Mouse (Mus musculus) kidney, adult 2 months (tissue): Measurements from ENCODE around the gene Zfp14.

Experiments
- CTCF ChIP-seq: fragments of 200-500 bp; conservative IDR thresholded peaks from 2 replicates; pipeline ENCODE4 v1.5.1; 2011; ENCODE audit warnings: low read depth, mild to moderate bottlenecking, control low read depth, low read length, moderate library complexity, mixed read lengths; ENCODE audit not compliant: insufficient read depth, insufficient read length
- POLR2A ChIP-seq: fragments of 200-500 bp; IDR thresholded peaks from one replicate; pipeline ENCODE4 v1.6.1; 2011; ENCODE audit warnings: low read depth, low read length, control low read depth

DNA sequence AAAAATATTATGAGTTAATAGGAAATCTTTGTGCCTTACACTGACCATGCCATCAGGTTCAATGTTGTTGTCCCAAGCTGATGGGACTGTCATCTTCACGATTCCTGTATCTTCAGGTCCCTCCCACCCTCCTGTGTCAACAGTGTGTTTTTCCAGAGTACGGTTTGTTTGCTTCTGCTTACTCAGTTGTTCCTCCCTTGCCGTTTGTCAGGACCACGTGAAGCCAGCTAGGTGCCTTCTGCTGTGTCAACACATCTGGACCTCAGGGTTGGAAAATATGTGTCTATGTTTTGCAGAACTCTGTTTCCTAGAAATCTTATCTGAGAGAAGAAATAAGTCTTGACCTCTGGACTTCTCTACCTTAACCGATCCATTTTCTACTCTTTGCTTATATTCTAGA lies 50.6 kb downstream of the Zfp14 start:
- TF ChIP-seq POLR2A (no peak), CTCF (no peak)
